Mouse (Mus musculus): ENCODE results near the gene Tbck.

GRCm38 (mm10) chr3:132883256-132883655 is 199.3 kb downstream of the Tbck start:
- no peak for TF ChIP-seq CTCF (IDR thresholded peaks at IDR 0.05; ENCODE audit: borderline replicate concordance, control insufficient read depth, extremely low read depth, insufficient read depth, low read length, poor library complexity)
- no peak for TF ChIP-seq POLR2A (IDR thresholded peaks at IDR 0.05; ENCODE audit: control insufficient read depth, extremely low read depth, insufficient read depth, low read length, poor library complexity)

All from thymus, adult 2 months (tissue).